In the genomic region with DNA sequence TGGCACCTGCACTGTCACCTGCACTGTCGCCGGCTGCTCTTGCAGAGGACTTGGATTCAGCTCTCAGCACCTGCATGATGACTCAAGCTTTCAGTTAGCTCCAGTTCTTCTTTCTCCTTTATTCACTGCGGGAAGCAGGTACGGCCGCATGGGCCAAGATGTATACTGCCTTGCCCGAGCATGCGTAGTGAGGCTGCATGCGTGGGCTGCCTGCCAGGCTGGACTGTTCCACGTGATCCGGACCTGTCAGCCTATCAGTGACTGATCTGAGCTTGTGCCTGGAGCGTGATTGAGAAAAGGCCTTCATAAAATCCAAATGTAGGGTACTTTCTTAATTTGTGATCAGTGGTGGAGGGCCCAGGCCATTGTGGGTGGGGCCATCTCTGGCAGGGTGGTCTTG, we compare ENCODE assay signal across 13 mouse cellular contexts.
DNase-seq lines count a peak whose midpoint lies in the region; ATAC-seq lines count a peak whose summit lies in the region.
"Had no signal": no experiment of that assay in that cellular context is flagged by ENCODE, and none has a peak within 500 bp of the region (broad histone marks: within the 10 kb centered on the region; RNA-seq: fewer than 3 reads in every experiment).

No protein-coding gene starts in this region.

- peak overlapping the region; percentile 86 for H3K27ac ChIP-seq in forebrain, embryonic 13.5 days
- no peak overlapping the region for H3K27ac ChIP-seq in forebrain, embryonic 12.5 days
- no peak overlapping the region for H3K27ac ChIP-seq in midbrain, embryonic 14.5 days (replicated peaks; ENCODE audit: low read depth, low read length)
- H3K27ac ChIP-seq: heart, embryonic 13.5 days; liver, embryonic 13.5 days; neural tube, embryonic 12.5 days had no signal

- H3K9me3 ChIP-seq in forebrain, embryonic 13.5 days (replicated peaks): no peaks in the 10 kb centered on the region
- H3K9me3 ChIP-seq in forebrain, embryonic 12.5 days: no peaks in the 10 kb centered on the region
- no peaks in the 10 kb centered on the region for H3K9me3 ChIP-seq in midbrain, embryonic 14.5 days (ENCODE audit: control insufficient read depth, low read length)
- H3K9me3 ChIP-seq: heart, embryonic 13.5 days; liver, embryonic 13.5 days; neural tube, embryonic 12.5 days had no signal

- H3K4me3 ChIP-seq in forebrain, embryonic 13.5 days: no peak overlapping the region
- no peak overlapping the region for H3K4me3 ChIP-seq in forebrain, embryonic 12.5 days (replicated peaks)
- H3K4me3 ChIP-seq in midbrain, embryonic 14.5 days (replicated peaks; ENCODE audit: low read depth, low read length): no peak overlapping the region
- H3K4me3 ChIP-seq: heart, embryonic 13.5 days; liver, embryonic 13.5 days; neural tube, embryonic 12.5 days had no signal

- peak; percentile 29 to 44 for DNase-seq in right cerebral cortex, postnatal 10 days (ENCODE audit: low spot score in 2 of 2)
- DNase-seq in right cerebral cortex, postnatal 14 days: no peak
- DNase-seq in brain, adult 2 months (ENCODE audit: low read depth, low spot score): peak; percentile 24
- DNase-seq in midbrain, embryonic 14.5 days: no peak
- DNase-seq in embryo, embryonic 11 days: no peak
- DNase-seq: heart, postnatal 4 days; liver, embryonic 13.5 days; lung, postnatal 10 days; thymus, adult 2 months had no signal

- ATAC-seq in forebrain, embryonic 13.5 days: peak; percentile 24; the same call in 1 of the 2 replicates
- no peak for ATAC-seq in forebrain, embryonic 12.5 days (ENCODE audit: low FRiP score)
- ATAC-seq in midbrain, embryonic 14.5 days (ENCODE audit: low FRiP score, low TSS enrichment): no peak

- H3K36me3 ChIP-seq in forebrain, embryonic 13.5 days (ENCODE audit: poor library complexity, severe bottlenecking): no peaks in the 10 kb centered on the region
- H3K36me3 ChIP-seq in forebrain, embryonic 12.5 days (replicated peaks): no peaks in the 10 kb centered on the region
- H3K36me3 ChIP-seq in midbrain, embryonic 14.5 days (ENCODE audit: control insufficient read depth, insufficient read depth, low read length): no peaks in the 10 kb centered on the region
- H3K36me3 ChIP-seq: heart, embryonic 13.5 days; liver, embryonic 13.5 days; neural tube, embryonic 12.5 days had no signal

- 0 out of 2 replicates have a peak overlapping the region, but pooled peaks have one; percentile 8 for H3K4me2 ChIP-seq in forebrain, embryonic 13.5 days
- no peak overlapping the region for H3K4me2 ChIP-seq in forebrain, embryonic 12.5 days
- no peak overlapping the region for H3K4me2 ChIP-seq in midbrain, embryonic 14.5 days (ENCODE audit: low read length)
- H3K4me2 ChIP-seq: heart, embryonic 13.5 days; liver, embryonic 13.5 days; neural tube, embryonic 12.5 days had no signal

- peaks cover 66% of the 10 kb centered on the region for H3K4me1 ChIP-seq in forebrain, embryonic 13.5 days
- peaks cover 32% of the 10 kb centered on the region for H3K4me1 ChIP-seq in forebrain, embryonic 12.5 days
- no peaks in the 10 kb centered on the region; the same call in 1 of the 2 replicates for H3K4me1 ChIP-seq in midbrain, embryonic 14.5 days (ENCODE audit: control insufficient read depth, insufficient read depth, low read length)
- H3K4me1 ChIP-seq: liver, embryonic 13.5 days; neural tube, embryonic 12.5 days had no signal

- H3K27me3 ChIP-seq in forebrain, embryonic 13.5 days: no peaks in the 10 kb centered on the region
- peaks cover 3% of the 10 kb centered on the region; the same call in 1 of the 2 replicates for H3K27me3 ChIP-seq in forebrain, embryonic 12.5 days
- no peaks in the 10 kb centered on the region for H3K27me3 ChIP-seq in midbrain, embryonic 14.5 days (ENCODE audit: control insufficient read depth, insufficient read depth, low read length)
- H3K27me3 ChIP-seq: liver, embryonic 13.5 days; neural tube, embryonic 12.5 days had no signal

- 78% methylated on average over 11 of the region's 11 CpGs for WGBS in forebrain, embryonic 13.5 days
- 87% methylated on average over 11 of the region's 11 CpGs for WGBS in forebrain, embryonic 12.5 days
- WGBS in midbrain, embryonic 14.5 days: 95% methylated on average over 11 of the region's 11 CpGs

- no peak overlapping the region for H3K9ac ChIP-seq in forebrain, embryonic 13.5 days
- H3K9ac ChIP-seq in forebrain, embryonic 12.5 days: no peak overlapping the region
- H3K9ac ChIP-seq in midbrain, embryonic 14.5 days (replicated peaks; ENCODE audit: low read length): no peak overlapping the region
- H3K9ac ChIP-seq: heart, embryonic 13.5 days; liver, embryonic 13.5 days; neural tube, embryonic 12.5 days had no signal

Comparison
In these comparisons a context has a peak if more than half of its experiments do, and no peak if none do; other contexts are left out.
1. DNase-seq: peak in right cerebral cortex, postnatal 10 days (2 of 2) and brain, adult 2 months (single experiment); none in right cerebral cortex, postnatal 14 days (single experiment), midbrain, embryonic 14.5 days (single experiment) and embryo, embryonic 11 days (single experiment).